Mouse (Mus musculus) neural tube, embryonic 12.5 days (tissue): Measurements from ENCODE around the gene Trpm2. TPM values are rescaled to one million over a fixed set of nuclear protein-coding genes. Genes with fewer than 3 reads are reported as not detected.

Source experiments
- ATAC-seq: fragments of 200-750 bp; cut with Nextera tagmentation; 2 replicates; pipeline ENCODE4 v1.8.0; 2017; ENCODE audit warnings: low read depth, mild to moderate bottlenecking, moderate TSS enrichment, moderate library complexity; ENCODE audit not compliant: low FRiP score
- H3K27ac ChIP-seq: fragments of 300-500 bp; sonication (generic); 2 replicates; pipeline ENCODE4 v1.5.1; 2016
- H3K27me3 ChIP-seq: fragments of 300-500 bp; sonication (generic); replicated peaks from 2 replicates; pipeline ENCODE4 v1.6.1; 2016; ENCODE audit warnings: mild to moderate bottlenecking
- H3K36me3 ChIP-seq: fragments of 300-500 bp; sonication (generic); 2 replicates; pipeline ENCODE4 v1.6.1; 2016; ENCODE audit warnings: mild to moderate bottlenecking
- H3K4me1 ChIP-seq: fragments of 300-500 bp; sonication (generic); 2 replicates; pipeline ENCODE4 v1.6.1; 2016
- H3K4me2 ChIP-seq: fragments of 300-500 bp; sonication (generic); replicated peaks from 2 replicates; pipeline ENCODE4 v1.6.1; 2016; ENCODE audit warnings: mild to moderate bottlenecking
- H3K4me3 ChIP-seq: fragments of 300-500 bp; sonication (generic); 2 replicates; pipeline ENCODE4 v1.5.1; 2016
- H3K9ac ChIP-seq: fragments of 300-500 bp; sonication (generic); 2 replicates; pipeline ENCODE4 v1.6.1; 2016; ENCODE audit warnings: mild to moderate bottlenecking
- H3K9me3 ChIP-seq: fragments of 300-500 bp; sonication (generic); 2 replicates; pipeline ENCODE4 v1.6.1; 2016; ENCODE audit warnings: mild to moderate bottlenecking
- WGBS: fragments of 180-500 bp; shearing (Covaris S2); methylation state at CpG from one replicate; pipeline ENCODE4 v1.1.7; 2016; 5-methylcytosine and 5-hydroxymethylcytosine counted together
- polyA plus RNA-seq: library from polyadenylated mRNA; unstranded; fragments of >200 nt; fragmentation: Nextera tagmentation; extraction: Ambion mirVana; gene quantifications from 2 replicates; pipeline ENCODE4 v1.2.1, GENCODE M21; 2016

Trpm2 gene
- polyA plus RNA-seq, 1 experiment from 2014 or later, result 3.0 TPM

DNA sequence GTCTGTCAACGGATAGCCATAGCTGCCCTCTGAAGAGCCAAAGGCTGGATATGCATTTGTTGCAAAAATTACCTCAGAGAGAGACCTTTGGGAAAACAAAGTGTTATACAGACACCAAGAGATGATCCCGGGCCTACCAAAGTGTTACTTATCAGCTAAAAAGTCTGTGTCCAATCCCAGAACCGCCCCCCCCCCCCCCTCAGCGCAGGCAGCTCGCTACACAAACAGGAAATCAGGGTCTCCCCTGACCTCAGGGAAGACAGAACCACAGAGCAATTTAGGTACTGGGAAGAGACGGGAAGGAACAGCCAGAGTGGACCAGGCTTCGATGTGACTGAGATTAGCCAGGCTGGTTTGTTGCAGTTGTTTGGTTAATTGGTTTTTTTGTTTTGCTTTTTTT is 36.8 kb upstream of the Trpm2 start:
- H3K4me1 ChIP-seq, result peaks cover 29% of the 10 kb centered on the region
- no peaks in the 10 kb centered on the region for H3K9me3 ChIP-seq
- no peaks in the 10 kb centered on the region for H3K27me3 ChIP-seq
- H3K9ac ChIP-seq, result 0 out of 2 replicates have a peak overlapping the region, but pooled peaks have one; percentile 10
- 32% methylated on average over 7 of the region's 7 CpGs for WGBS
- H3K27ac ChIP-seq, result no peak overlapping the region
- peaks cover 3% of the 10 kb centered on the region; the same call in 1 of the 2 replicates for H3K36me3 ChIP-seq
- ATAC-seq, result no peak
- H3K4me2 ChIP-seq, result peak overlapping the region; percentile 31
- H3K4me3 ChIP-seq, result no peak overlapping the region

GRCm38 (mm10) chr10:78005791-78006438 is 35.6 kb upstream of the Trpm2 start:
- Histone ChIP-seq H3K4me1 (peaks cover 29% of the 10 kb centered on the region), H3K36me3 (peaks cover 16% of the 10 kb centered on the region), H3K27ac (no peak overlapping the region), H3K9me3 (no peaks in the 10 kb centered on the region), H3K27me3 (no peaks in the 10 kb centered on the region), H3K4me2 (no peak overlapping the region), H3K9ac (no peak overlapping the region), H3K4me3 (no peak overlapping the region)
- ATAC-seq, result no peak
- 88% methylated on average over 4 of the region's 4 CpGs for WGBS

- WGBS, result 85% methylated on average over 3 of the region's 3 CpGs
- peaks cover 29% of the 10 kb centered on the region for H3K36me3 ChIP-seq
Observed at GRCm38 (mm10) chr10:78004479-78005100, 34.2 kb upstream of the Trpm2 start.

DNA sequence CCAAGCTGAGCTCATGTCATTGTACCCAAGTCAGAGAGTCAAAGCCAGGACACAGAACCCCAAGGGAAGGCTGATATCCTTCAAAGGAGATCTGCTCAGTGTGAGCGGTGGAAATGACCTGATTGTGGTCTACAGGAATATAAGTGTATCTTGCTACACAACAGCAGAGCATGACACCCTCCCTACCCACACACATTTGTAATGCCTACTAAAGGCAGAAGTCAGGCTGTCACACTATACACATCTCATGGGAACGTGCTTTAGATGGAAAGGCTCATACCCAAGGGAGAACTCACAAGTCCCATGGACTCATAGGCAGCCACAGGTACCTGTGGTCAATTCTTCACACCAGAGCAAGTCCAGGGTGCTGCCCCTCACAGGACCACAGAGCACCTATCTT is 32.0 kb upstream of the Trpm2 start:
- Histone ChIP-seq H3K27ac (no peak overlapping the region), H3K36me3 (peaks cover 46% of the 10 kb centered on the region), H3K9ac (no peak overlapping the region), H3K4me3 (no peak overlapping the region), H3K4me2 (no peak overlapping the region), H3K27me3 (no peaks in the 10 kb centered on the region), H3K9me3 (no peaks in the 10 kb centered on the region), H3K4me1 (peaks cover 14% of the 10 kb centered on the region)
- no peak for ATAC-seq
- WGBS, result 92% methylated on average over 2 of the region's 2 CpGs

More at GRCm38 (mm10) chr10:78004479-78005100, 34.2 kb upstream of the Trpm2 start:
- Histone ChIP-seq H3K4me2 (no peak overlapping the region), H3K27me3 (no peaks in the 10 kb centered on the region), H3K27ac (no peak overlapping the region), H3K4me1 (peaks cover 29% of the 10 kb centered on the region), H3K9me3 (no peaks in the 10 kb centered on the region), H3K9ac (no peak overlapping the region), H3K4me3 (no peak overlapping the region)
- no peak for ATAC-seq

DNA sequence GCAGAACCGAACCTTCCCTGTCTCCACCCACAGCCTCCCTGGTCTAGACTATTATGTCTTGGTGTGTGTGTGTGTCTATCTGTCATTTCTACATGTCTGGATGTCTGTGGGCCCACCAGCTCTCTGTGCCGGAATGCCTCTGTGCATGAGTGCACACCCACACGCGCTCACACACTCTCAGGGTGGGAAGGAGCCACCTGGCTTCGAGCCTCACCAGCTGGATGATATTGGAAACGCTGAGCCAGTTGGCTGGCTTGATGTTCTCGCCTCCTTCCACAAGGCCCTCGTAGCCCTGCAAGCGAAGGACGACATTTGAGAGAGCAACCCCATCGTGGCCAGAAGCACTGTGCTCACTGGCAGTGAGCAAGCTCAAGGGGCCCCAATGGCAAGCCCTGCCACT is 31.4 kb upstream of the Trpm2 start:
- Histone ChIP-seq H3K27ac (no peak overlapping the region), H3K4me3 (no peak overlapping the region), H3K4me1 (peaks cover 9% of the 10 kb centered on the region), H3K9me3 (no peaks in the 10 kb centered on the region), H3K36me3 (peaks cover 51% of the 10 kb centered on the region), H3K4me2 (no peak overlapping the region), H3K9ac (no peak overlapping the region), H3K27me3 (no peaks in the 10 kb centered on the region)
- no peak for ATAC-seq
- 95% methylated on average over 11 of the region's 11 CpGs for WGBS

- peaks cover 67% of the 10 kb centered on the region for H3K36me3 ChIP-seq
- H3K4me2 ChIP-seq, result no peak overlapping the region
- no peaks in the 10 kb centered on the region for H3K9me3 ChIP-seq
- ATAC-seq, result no peak
- H3K4me1 ChIP-seq, result no peaks in the 10 kb centered on the region
- no peak overlapping the region for H3K27ac ChIP-seq
- no peaks in the 10 kb centered on the region for H3K27me3 ChIP-seq
- H3K4me3 ChIP-seq, result no peak overlapping the region
- H3K9ac ChIP-seq, result no peak overlapping the region
- WGBS, result 95% methylated on average over 5 of the region's 5 CpGs
Observed at GRCm38 (mm10) chr10:78000200-78000599, 29.8 kb upstream of the Trpm2 start.

GRCm38 (mm10) chr10:77995639-77996038 is 25.3 kb upstream of the Trpm2 start:
- H3K36me3 ChIP-seq, result peaks cover 87% of the 10 kb centered on the region
- 94% methylated on average over 3 of the region's 3 CpGs for WGBS
- no peak overlapping the region for H3K4me3 ChIP-seq
- H3K4me2 ChIP-seq, result no peak overlapping the region
- ATAC-seq, result no peak
- no peaks in the 10 kb centered on the region for H3K4me1 ChIP-seq
- H3K27me3 ChIP-seq, result no peaks in the 10 kb centered on the region
- no peak overlapping the region for H3K9ac ChIP-seq
- no peak overlapping the region for H3K27ac ChIP-seq
- no peaks in the 10 kb centered on the region for H3K9me3 ChIP-seq

GRCm38 (mm10) chr10:77985775-77986174 is 15.4 kb upstream of the Trpm2 start:
- no peak overlapping the region for H3K9ac ChIP-seq
- no peak overlapping the region for H3K27ac ChIP-seq
- WGBS, result 80% methylated on average over 5 of the region's 5 CpGs
- no peak for ATAC-seq
- no peaks in the 10 kb centered on the region for H3K27me3 ChIP-seq
- no peak overlapping the region for H3K4me2 ChIP-seq
- no peaks in the 10 kb centered on the region for H3K9me3 ChIP-seq
- no peak overlapping the region for H3K4me3 ChIP-seq
- H3K4me1 ChIP-seq, result no peaks in the 10 kb centered on the region
- peaks cover 62% of the 10 kb centered on the region for H3K36me3 ChIP-seq

DNA sequence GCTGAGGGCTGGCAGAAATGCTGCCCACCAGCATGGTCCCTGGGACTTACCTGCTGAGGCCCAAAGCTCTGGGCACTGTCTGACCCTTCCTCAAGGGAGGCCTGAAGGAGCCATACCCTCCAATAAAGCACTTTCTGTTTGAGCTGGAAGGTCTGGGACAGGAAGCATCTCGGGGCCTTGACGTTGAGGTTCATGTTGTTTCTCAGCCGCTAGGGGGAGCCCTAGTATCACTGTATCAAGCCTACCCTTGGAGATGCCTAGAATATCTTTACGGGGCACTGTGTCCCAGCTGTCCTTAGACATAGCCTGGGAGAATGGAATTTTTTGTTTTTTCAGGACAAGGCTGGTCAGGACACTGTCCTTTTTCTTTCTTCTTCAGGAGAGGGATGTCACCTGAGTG is 14.3 kb upstream of the Trpm2 start:
- Histone ChIP-seq H3K36me3 (peaks cover 58% of the 10 kb centered on the region), H3K9ac (no peak overlapping the region), H3K4me2 (no peak overlapping the region), H3K9me3 (no peaks in the 10 kb centered on the region), H3K4me3 (no peak overlapping the region), H3K4me1 (no peaks in the 10 kb centered on the region), H3K27ac (no peak overlapping the region), H3K27me3 (no peaks in the 10 kb centered on the region)
- ATAC-seq, result peak; percentile 51
- 2% methylated on average over 4 of the region's 4 CpGs for WGBS

- no peak within 1 kb of the TSS for H3K27ac ChIP-seq
- no peaks in the 10 kb centered on the region for H3K9me3 ChIP-seq
- peak within 1 kb of the TSS; percentile 72 for H3K4me3 ChIP-seq
- no peaks in the 10 kb centered on the region for H3K27me3 ChIP-seq
- H3K36me3 ChIP-seq, result peaks cover 24% of the 10 kb centered on the region
- peak within 1 kb of the TSS; percentile 73 for H3K9ac ChIP-seq
- peak; percentile 96 for ATAC-seq
- peak within 1 kb of the TSS; percentile 82 for H3K4me2 ChIP-seq
- H3K4me1 ChIP-seq, result peaks cover 11% of the 10 kb centered on the region
- WGBS, result under 1% methylated on average over 57 of the region's 57 CpGs
Observed at GRCm38 (mm10) chr10:77978351-77979350, 8.3 kb upstream of the Trpm2 start, which contains the start of gene 1810043G02Rik. 1810043G02Rik (plus strand) TSS chr10:77978524.

GRCm38 (mm10) chr10:77976458-77977150 is 6.2 kb upstream of the Trpm2 start:
- Histone ChIP-seq H3K27me3 (no peaks in the 10 kb centered on the region), H3K9me3 (no peaks in the 10 kb centered on the region), H3K36me3 (peaks cover 13% of the 10 kb centered on the region), H3K9ac (no peak overlapping the region), H3K4me3 (no peak overlapping the region), H3K4me2 (no peak overlapping the region), H3K27ac (no peak overlapping the region), H3K4me1 (peaks cover 11% of the 10 kb centered on the region)
- WGBS, result 78% methylated on average over 8 of the region's 8 CpGs
- no peak for ATAC-seq
